Mouse (Mus musculus) 416B (cell line): ENCODE data around the gene Olfr348.

Experiments used
- DNase-seq: peaks from one replicate; pipeline ENCODE4 v3.0.0; 2011; ENCODE audit warnings: low read depth

The Olfr348 gene

DNA sequence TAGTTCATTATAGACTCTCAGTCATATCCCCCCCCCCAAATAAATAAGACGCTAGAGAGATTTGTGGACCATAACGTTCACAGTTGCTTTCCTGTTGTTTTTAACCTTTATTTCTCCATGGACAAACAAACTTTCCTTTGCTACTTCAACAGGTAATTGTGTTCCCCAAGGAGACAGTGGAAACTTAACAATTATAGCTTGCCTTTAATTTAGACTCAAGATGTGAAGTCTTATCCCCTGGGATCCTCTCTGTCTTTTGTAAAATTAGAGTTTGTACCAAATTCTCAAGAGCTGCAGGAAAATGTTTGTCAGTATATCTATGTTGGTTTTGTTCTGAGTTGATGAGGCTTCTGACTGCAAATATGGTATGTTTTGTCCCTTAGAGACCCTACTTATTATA lies at the start of gene Olfr348:
Gene Olfr348 (plus strand): TSS at position 301 of the 400 bp plus-strand sequence.
- no peak for DNase-seq

DNA sequence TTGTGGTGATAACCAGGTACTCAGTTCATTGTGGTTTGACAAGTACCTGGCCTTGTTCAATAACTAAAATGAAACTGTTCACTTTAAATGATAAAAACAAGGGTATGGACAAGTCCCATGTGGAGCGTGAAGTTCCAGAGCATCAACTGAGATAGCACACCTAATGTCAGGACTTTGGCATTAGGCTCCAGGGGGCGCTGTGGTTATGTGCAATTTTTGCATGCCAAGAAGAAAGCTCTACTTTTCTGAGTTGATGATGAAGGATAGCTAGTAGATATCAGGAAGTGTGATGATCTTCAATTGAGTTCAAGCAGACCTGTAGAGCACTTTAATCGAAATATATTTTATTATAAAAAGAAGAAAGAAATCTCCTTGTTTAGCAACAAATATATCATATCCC lies 47.9 kb upstream of the Olfr348 start:
- DNase-seq: peak; percentile 51

DNA sequence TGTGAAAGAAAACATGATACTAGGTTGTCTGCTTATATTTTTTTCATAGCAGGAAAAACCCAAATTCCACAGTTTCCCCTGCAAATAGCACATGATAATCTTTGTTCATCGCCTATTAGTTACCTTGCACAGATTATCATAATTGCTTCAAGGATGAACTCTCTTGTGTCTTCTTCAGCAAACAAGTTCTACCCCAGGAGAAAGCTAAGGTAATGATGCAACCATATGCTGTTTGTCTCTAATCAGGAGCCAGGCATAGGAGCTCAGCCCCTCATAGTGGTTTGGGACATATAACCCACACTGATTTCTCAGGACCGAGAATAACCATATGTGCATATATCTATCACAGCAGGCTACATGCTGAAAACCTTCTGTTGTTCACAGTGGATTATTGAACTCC lies 6.2 kb downstream of the Olfr348 start, which contains the start of gene Olfr50:
Gene Olfr50 (plus strand): TSS at position 301 of the 400 bp plus-strand sequence.
- no peak for DNase-seq

DNA sequence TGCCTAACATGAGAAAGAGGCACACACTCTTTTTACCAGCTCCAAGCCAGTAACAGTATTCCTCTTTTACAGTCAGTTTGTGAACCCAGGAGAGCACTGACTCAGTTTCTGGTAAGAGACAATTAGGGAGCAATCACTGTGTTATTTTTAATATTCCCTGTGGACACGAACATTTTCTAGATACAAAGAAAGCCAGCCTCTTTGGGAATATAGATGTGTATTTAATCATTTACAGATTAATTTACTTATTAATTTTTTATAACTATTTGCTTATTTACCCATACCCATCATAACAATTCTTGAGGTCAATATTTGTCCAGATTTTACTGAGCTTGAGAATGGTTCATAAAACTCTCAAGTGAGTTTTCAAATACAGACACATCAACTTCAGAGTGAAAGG lies 32.9 kb downstream of the Olfr348 start, which contains the start of gene Olfr3:
Gene Olfr3 (minus strand): TSS at position 101 of the 400 bp plus-strand sequence.
- no peak for DNase-seq
